Mouse (Mus musculus) midbrain, embryonic 16.5 days (tissue): ENCODE data around the gene Eapp. TPM values are rescaled to one million over a fixed set of nuclear protein-coding genes. Genes with fewer than 3 reads are reported as not detected.
A peak's percentile ranks its signal among the peaks of the same experiment; 100 is the strongest.

Experiments used
- ATAC-seq: fragments of 200-750 bp; cut with Nextera tagmentation; 2 replicates; pipeline ENCODE4 v1.8.0; 2017; ENCODE audit warnings: moderate TSS enrichment
- H3K27ac ChIP-seq: fragments of 300-500 bp; sonication (generic); 2 replicates; pipeline ENCODE4 v1.5.1; 2014; ENCODE audit warnings: mild to moderate bottlenecking, low read length, mixed read lengths
- H3K27me3 ChIP-seq: fragments of 300-500 bp; sonication (generic); 2 replicates; pipeline ENCODE4 v1.6.1; 2014; ENCODE audit warnings: low read depth, low read length, mixed read lengths; ENCODE audit not compliant: control insufficient read depth, insufficient read depth
- H3K36me3 ChIP-seq: fragments of 300-500 bp; sonication (generic); 2 replicates; pipeline ENCODE4 v1.6.1; 2014; ENCODE audit warnings: mild to moderate bottlenecking, low read length, moderate library complexity, mixed read lengths; ENCODE audit not compliant: control insufficient read depth, insufficient read depth
- H3K4me1 ChIP-seq: fragments of 300-500 bp; sonication (generic); 2 replicates; pipeline ENCODE4 v1.6.1; 2014; ENCODE audit warnings: mild to moderate bottlenecking, low read length, mixed read lengths; ENCODE audit not compliant: control insufficient read depth, insufficient read depth
- H3K4me2 ChIP-seq: fragments of 300-500 bp; sonication (generic); 2 replicates; pipeline ENCODE4 v1.6.1; 2014; ENCODE audit warnings: mild to moderate bottlenecking, low read length, mixed read lengths
- H3K4me3 ChIP-seq: fragments of 300-500 bp; sonication (generic); 2 replicates; pipeline ENCODE4 v1.5.1; 2014; ENCODE audit warnings: low read depth, mild to moderate bottlenecking, low read length, moderate library complexity, mixed read lengths
- H3K9ac ChIP-seq: fragments of 300-500 bp; sonication (generic); 2 replicates; pipeline ENCODE4 v1.6.1; 2014; ENCODE audit warnings: low read depth, low read length, mixed read lengths
- H3K9me3 ChIP-seq: fragments of 300-500 bp; sonication (generic); replicated peaks from 2 replicates; pipeline ENCODE4 v1.6.1; 2014; ENCODE audit warnings: mild to moderate bottlenecking, low read length, mixed read lengths; ENCODE audit not compliant: control insufficient read depth, poor library complexity, severe bottlenecking
- WGBS: fragments of 180-500 bp; shearing (Covaris S2); extraction: QIAGEN DNeasy Blood & Tissue Kit; methylation state at CpG from one replicate; pipeline ENCODE4 v1.1.7; 2014; 5-methylcytosine and 5-hydroxymethylcytosine counted together
- microRNA counts: library from miRNA; unstranded; fragments of <30 nt; microRNA quantifications from one replicate; lab custom pipeline; 2016
- microRNA-seq: library from miRNA; unstranded; fragments of <30 nt; microRNA quantifications from one replicate; pipeline ENCODE4, GENCODE M21; 2017
- polyA plus RNA-seq: library from polyadenylated mRNA; unstranded; fragments of >200 nt; fragmentation: Nextera tagmentation; extraction: Ambion mirVana; gene quantifications from 2 replicates; pipeline ENCODE4 v1.2.1, GENCODE M21; 2015

Gene Eapp
- polyA plus RNA-seq, 1 experiment from 2014 or later, result 84.0 TPM

GRCm38 (mm10) chr12:54621942-54622341, 73.8 kb downstream of the Eapp start:
- Histone ChIP-seq H3K4me1 (no peaks in the 10 kb centered on the region), H3K27ac (no peak overlapping the region), H3K36me3 (no peaks in the 10 kb centered on the region), H3K4me2 (no peak overlapping the region), H3K27me3 (no peaks in the 10 kb centered on the region), H3K9me3 (no peaks in the 10 kb centered on the region), H3K4me3 (no peak overlapping the region), H3K9ac (no peak overlapping the region)
- 85% methylated on average over 2 of the region's 2 CpGs for WGBS
- no peak for ATAC-seq

MicroRNAs encoded within 50 kb of the gene (microRNA counts, 519-probe panel; counts per million panel counts)
- microRNA mmu-miR-1892 (lab: Ali Mortazavi, UCI), result 386 counts per million, percentile 18 among the panel's probes with 10 or more counts

Small RNA genes lying within 50 kb of the gene (microRNA-seq; reads per million reads assigned to microRNA genes)
- not detected for gene Mir1892

Other genes starting within 250 kb of the Eapp start
- gene Sptssa, start 39.3 kb downstream of the Eapp start, polyA plus RNA-seq, result 202 and 208 TPM in 2 replicates
- gene Snx6, start 99.8 kb upstream of the Eapp start, polyA plus RNA-seq, result 145 and 149 TPM in 2 replicates
- 273 and 279 TPM in 2 replicates for gene Cfl2, start 167.0 kb upstream of the Eapp start, polyA plus RNA-seq